Mouse (Mus musculus) lung, adult 18-20 months (tissue): ENCODE data around the gene Tcf25.
A peak's percentile ranks its signal among the peaks of the same experiment; 100 is the strongest.
"Not testable (repeated sequence)": the region's sequence is repeated elsewhere in the genome, so short reads cannot be mapped to it uniquely, and the experiment has no call there.

Experiments
- DNase-seq, 2 experiments: peaks; one replicate each; pipeline ENCODE4 v3.0.0; 2022; ENCODE audit warnings: mixed read lengths in 2 of 2

Gene Tcf25

GRCm38 (mm10) chr8:123411781-123412327 lies 38.3 kb downstream of the Tcf25 start:
- DNase-seq = no peak

- DNase-seq = no peak
Observed at GRCm38 (mm10) chr8:123412560-123413170, 39.1 kb downstream of the Tcf25 start.

GRCm38 (mm10) chr8:123414255-123414654 lies 40.7 kb downstream of the Tcf25 start:
- no peak for DNase-seq

GRCm38 (mm10) chr8:123414997-123415696 lies 41.6 kb downstream of the Tcf25 start:
- DNase-seq = not testable (repeated sequence)

DNA sequence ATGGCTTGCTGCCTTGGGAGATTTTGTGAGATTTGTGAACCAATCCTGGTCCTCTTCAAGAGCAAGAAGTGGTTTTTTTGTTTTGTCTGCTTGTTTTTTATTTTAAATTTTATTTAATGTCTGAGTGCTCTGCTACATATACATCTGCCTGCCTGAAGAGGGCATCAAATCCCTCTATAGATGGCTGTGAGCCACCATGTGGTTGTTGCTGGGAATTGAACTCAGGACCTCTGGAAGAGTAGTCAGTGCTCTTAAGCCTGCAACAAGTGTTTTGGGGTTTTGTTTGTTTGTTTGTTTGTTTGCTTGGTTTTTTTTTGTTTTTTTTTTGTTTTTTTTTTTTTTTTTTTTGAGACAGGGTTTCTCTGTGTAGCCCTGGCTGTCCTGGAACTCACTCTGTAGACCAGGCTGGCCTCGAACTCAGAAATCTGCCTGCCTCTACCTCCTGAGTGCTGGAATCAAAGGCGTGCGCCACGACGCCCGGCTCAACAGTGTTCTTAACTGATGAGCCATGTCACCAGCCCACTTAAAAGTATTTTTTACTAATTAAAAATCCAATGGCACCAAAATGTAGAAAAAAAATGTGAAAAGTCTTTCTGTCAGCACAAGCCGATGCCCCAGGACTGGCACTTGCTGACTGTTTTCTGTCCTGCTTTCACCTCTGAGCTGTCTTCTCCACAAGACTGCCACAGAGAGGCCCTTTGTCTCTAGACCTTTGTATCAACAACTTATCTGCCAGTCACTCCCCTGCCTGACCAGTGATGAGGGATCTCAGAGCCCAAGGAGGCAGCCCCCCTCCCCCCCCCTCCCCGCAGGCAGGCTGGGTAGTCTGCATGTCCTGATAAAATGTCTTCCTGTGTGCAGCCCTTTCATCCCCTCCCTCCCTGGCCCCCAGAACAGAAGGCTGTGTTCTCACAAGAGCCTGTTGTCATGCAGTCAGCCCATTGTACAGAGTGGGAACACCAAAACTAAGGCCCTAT lies 42.7 kb downstream of the Tcf25 start:
- no peak for DNase-seq

DNA sequence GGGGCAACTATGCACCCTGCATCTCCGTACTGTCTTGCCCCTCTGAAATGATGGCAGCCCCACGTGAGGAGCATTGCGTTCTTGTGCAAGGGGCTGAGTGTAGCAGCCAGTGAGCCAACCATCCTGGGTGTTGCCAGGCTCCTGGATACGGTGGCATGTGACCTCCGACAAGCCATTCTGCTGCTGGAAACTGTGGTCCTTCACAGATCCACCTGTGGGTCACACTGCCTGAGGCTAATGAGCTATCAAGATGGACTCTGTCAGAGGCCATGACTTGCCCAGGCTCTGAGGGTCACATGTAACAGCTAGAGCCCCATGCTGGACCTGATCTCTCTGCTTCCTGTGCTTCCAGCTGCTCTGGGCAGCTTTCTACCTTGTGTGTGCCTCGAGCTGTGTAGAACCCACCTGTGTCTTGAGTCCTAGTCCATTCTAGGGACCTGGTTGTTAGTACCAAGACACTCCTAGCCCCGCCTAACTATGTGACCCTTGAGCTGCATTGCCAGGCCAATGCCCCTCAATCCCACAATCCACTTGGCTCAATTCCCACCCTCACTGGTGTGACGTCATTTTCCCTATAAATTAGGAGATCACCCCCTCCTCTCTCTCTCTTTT lies 43.5 kb downstream of the Tcf25 start:
- DNase-seq = no peak

DNA sequence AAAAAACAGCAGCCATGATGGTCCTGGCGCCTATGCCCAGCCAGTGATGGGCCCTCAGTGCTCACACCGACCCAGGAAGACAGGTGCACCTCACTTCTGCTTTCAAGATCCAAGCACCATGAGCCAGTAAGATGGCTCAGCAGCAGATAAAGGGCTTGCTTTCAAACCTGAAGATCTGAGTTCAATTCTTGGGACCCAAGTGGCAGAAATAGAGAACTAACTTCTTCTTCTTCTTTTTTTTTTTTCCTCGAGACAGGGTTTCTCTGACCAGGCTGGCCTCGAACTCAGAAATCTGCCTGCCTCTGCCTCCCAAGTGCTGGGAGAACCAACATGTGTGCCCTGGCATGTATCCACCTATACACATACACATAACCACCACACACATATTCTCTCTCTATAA lies 46.2 kb downstream of the Tcf25 start:
- DNase-seq = no peak

GRCm38 (mm10) chr8:123420525-123421281 lies 47.1 kb downstream of the Tcf25 start:
- DNase-seq = no peak

DNA sequence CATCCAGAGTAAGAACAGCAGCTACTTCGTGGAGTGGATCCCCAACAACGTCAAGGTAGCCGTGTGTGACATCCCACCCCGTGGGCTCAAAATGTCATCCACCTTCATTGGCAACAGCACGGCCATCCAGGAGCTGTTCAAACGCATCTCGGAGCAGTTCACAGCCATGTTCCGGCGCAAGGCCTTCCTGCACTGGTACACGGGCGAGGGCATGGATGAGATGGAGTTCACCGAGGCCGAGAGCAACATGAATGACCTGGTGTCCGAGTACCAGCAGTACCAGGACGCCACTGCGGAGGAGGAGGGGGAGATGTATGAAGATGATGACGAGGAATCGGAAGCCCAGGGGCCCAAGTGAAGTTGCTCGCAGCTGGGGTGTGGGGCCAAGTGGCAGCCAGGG lies 47.8 kb downstream of the Tcf25 start:
- DNase-seq = no peak

GRCm38 (mm10) chr8:123422056-123422780 lies 48.7 kb downstream of the Tcf25 start:
- DNase-seq = peak; percentile 56 to 73

DNA sequence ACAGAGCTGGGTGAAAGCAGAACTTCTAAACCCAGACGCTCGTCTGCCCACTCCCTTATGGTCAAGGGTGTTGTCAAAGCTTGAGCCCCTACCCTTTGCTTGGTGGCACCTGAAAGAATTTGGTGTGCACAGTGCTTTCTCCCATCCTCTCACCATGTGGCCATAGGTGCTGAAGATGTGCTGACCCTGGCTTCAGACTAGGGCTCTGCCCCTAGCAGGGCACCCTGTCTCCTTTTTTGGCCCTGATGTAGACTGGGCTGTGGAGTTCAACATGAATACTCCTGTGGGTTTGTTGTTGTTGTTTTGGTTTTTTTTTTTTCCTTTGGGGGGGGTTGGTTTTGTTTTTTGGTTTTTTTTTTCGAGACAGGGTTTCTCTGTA lies 49.2 kb downstream of the Tcf25 start:
- no peak for DNase-seq

DNA sequence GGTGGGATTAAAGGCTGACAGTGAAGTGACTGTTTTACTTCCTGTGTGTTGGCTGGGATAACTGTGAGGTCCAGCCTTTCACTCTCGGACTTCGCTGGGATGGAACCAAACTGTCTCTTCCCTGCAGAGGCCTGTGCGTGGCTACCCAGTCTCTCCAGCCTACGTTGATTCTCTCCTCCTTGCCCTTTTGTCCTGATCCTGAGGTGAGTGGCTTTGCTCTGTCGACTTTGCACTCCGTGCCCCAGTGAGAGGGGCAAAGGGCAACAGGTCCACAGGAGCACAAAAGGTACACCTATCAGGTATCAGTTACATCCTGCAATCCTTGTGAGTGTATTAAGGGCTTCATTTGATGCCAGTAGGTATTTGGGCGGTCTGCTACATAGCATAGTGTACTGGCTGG lies 49.9 kb downstream of the Tcf25 start, which contains the start of gene Def8:
Def8 (plus strand) TSS at position 87 of the 400 bp plus-strand sequence.
- DNase-seq = no peak

DNA sequence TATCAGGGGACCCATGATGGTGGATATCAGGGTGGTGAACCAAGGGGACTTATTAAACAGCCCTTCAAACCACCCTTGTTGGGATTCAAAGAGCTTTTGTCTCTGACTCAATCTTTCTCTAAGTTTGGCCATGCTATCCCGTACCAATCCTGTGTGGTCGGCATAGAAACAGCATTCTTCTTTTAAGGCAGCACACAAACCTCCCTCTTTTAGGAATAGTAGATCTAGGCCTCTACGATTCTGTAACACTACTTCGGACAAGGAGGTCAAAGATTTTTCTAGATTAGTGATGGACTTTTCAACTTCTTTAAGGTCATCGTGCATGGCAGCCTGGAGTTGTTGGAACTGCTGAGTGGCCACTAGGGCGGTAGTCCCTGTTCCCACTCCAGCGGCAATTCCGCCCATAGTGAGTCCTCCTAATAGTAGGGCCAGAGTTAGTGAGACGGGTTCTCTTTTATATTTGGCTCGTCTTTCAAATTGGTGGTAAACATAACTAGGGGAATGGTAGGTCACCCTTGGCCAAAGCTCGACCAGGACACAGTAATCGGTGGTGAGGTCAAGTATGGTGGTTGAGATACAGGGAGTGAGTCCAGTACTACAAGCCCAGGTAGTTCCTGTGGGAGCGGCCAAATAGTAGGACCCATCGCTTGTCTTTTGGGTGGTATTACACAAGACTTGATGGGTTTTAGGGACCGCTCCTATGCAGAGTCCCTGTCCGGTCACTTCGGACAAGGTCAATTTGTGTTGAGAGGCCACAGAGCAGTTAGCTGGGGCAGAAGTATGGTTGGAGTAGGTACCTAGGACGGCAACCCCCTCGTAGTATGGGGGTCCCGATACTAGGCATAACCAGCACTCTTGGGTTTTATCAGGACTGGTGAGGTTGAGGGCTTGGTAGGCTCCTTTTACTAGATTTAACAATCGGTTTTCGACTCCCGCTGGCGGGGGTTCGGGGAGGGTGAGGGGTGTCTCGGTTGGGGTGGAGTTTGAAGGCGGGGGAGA lies 53.3 kb downstream of the Tcf25 start:
- DNase-seq = no peak

DNA sequence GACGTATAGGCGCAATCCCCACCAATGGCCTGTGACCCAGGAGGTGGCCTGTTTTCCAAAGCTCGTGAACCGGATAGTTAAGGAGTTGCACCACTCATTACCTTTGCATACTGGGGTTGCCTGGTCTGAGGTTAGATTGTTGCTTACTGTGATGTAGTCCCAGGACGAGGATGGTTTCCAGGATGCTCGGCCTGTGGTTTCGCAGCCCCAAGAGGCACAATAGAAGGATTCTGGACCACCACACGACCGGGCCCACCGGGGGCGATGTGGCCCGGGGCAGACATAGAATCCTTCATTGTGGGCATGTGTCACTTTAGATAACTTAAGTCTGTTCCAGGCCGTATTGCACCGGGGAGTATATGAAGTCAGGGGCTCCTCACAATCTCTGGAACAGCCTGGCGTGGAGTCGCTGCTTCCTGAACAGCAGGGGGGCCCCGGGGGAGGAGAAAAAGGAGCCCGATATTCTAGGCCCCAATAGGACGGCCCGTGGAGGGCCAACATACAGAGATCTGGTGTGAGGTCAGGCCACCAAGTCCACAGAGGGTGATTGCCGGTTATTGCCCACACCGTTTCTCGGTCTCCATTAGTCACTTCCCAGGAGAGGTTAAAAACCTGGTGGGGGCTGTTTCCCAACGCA lies 54.2 kb downstream of the Tcf25 start:
- DNase-seq = no peak

DNA sequence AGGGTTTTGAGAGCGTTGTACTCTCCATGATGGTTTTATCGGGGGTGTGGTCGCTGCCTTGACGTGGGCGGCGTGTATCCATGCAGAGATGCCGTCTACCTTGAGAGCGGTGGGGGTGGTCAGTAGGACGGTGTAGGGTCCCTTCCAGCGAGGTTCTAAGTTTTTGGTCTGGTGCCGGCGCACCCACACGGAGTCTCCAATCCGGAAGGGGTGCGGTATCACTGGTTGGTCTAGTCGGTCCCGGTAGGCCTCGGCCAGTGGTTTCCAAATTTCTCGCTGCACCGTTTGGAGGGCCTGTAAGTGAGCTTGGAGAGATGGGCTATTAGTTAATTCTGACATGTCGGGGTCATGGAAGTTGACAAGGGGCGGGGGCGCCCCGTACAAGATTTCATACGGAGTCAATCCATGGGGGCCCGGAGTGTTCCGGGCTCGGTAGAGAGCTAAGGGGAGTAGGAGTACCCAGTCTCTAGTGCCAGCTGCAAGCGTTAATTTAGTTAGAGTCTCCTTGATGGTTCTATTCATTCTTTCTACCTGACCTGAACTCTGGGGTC lies 54.9 kb downstream of the Tcf25 start:
- no peak for DNase-seq

DNA sequence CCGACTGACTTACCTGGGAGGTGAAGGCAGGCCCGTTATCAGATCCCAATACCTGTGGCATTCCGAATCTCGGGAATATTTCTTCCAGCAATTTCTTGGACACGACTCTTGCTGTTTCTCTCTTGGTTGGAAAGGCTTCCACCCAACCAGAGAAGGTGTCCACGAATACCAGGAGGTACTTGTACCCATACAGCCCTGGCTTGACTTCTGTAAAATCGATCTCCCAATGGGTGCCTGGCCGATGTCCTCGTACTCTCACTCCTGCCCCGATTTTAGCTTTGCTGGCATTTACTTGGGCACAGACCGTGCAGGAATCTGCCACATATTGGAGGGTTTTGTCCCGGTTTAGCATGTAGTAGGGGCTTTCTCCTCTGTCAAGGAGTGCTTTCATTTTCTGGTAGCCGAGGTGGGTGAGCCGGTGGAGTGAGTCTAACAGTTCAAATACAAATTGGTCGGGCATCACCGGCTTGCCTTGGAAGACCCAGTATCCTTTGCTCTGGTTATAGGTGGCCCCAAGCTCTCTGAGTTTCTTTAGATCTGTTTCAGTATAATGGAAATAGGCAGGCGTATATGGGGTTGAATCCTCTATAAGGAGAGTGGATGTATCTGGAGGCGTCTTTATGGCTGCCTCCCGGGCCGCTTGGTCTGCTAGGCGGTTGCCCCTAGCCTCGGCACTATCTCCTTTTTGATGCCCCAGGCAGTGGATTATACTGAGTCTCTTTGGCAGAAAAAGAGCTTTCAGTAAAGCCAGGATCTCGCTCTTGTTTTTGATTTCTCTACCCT lies 55.6 kb downstream of the Tcf25 start:
- DNase-seq = no peak

GRCm38 (mm10) chr8:123429722-123430013 lies 56.1 kb downstream of the Tcf25 start:
- DNase-seq = not testable (repeated sequence)

DNA sequence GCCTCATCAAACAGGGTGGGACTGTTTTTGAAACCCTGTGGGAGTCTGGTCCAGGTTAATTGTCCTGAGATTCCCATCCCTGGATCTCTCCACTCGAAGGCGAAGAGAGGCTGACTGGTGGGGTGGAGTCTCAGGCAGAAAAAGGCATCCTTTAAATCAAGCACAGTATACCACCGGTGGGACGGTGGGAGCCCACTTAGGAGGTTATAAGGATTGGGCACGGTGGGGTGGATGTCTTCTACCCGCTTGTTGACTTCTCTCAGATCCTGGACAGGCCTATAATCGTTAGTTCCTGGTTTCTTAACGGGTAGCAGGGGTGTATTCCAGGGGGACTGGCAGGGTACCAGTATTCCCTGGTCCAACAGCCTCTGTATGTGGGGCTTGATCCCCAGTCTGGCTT lies 57.4 kb downstream of the Tcf25 start:
- DNase-seq = not testable (repeated sequence)
